Mouse (Mus musculus) stomach, postnatal 0 days (tissue): ENCODE measurements around the gene Olfr462.

Experiments used
- CTCF ChIP-seq: IDR thresholded peaks from 2 replicates; pipeline ENCODE4 v1.5.1; 2016; ENCODE audit warnings: antibody characterized with exemption, low read depth, mild to moderate bottlenecking, moderate library complexity
- EP300 ChIP-seq: optimal IDR thresholded peaks from 2 replicates; pipeline ENCODE3; 2016; ENCODE audit warnings: antibody characterized with exemption

DNA sequence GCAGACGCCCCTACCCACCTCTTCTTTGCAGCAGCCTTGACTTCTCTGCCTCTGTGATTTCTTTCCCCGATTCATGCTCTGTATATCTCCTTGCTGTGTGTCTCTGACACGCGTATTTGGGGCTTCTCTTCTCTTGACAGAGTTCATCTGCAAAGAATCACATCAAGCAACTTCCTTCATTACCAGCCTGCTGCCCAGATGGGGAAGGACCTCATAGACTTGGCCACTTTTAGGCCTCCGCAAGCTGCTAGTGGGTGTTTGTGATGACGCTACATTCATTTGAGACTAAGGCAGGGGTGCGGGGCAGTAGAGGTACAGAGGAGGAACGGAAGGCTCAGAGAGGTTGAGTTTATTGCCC, 38.5 kb downstream of the Olfr462 start:
- TF ChIP-seq CTCF (no peak), EP300 (no peak)
